Mouse (Mus musculus): ENCODE results near the gene March1. TPM values are rescaled to one million over a fixed set of nuclear protein-coding genes. Genes with fewer than 3 reads are reported as not detected.

The March1 gene
- total RNA-seq (2021): 10 to 100 TPM; 46.2 to 51.7 TPM

DNA sequence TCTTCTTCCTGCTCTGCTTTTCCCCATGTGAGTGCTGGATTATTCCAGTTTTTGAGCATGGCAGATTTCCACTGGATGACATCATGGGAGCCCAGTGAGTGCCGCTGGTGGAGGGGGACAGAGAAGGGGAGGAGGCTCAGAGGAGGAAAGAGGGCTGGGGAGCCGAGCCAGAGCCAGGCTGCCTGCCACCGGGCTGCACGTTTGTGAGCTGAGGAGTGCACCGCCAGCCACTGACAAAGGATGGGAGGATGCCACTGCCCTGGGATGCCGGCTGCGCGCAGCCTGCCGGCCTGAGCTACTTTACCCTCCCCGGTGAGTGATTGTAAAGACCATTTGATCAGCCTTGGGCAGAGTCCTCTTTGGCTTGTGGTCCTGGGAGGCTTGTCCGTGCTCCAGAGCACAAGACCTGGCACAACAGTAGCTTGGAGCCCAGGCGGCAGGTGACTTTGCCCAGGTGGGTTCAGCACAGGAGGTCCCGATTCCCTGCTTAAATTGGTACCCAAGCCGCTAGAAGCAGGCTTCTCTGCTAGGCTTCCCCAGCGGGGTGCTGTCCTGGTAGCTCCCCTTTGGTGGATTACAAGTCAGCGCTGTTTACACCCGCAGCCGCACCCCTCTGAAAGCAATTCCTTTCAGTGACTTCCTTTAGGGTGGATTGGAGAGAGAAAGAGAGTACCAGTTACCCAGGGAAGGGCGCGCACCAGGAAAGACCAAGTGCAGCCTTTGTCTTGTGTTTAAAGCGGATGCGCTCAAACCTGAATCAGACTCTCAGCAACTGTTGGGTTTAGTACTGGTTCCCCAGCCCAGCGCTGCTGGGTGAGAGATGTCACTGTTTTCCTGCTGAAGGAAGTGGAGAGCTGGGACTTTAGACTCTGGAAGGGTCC, at the start of gene March1:
Gene March1 (plus strand): TSS at position 30 of the 881 bp plus-strand sequence.
- peak; percentile 79 to 82 for DNase-seq

DNA sequence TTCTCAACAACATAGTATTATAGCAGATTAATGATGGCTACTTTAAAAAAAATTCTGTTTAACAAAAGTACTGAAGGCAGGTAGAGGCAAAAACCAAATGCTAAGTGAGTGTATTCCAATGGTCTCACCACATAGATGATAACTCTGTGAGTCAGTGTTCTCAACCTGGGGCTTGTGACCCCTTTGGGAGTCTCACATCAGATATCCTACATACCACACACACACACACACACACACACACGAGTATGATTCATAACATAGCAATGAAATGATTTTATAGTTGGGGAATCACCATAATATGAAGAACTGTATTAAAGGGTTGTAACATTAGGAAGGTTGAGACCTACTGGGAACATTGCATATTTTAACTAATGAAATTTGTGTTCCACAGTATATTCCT, 30.8 kb upstream of the March1 start:
- no peak for DNase-seq

DNA sequence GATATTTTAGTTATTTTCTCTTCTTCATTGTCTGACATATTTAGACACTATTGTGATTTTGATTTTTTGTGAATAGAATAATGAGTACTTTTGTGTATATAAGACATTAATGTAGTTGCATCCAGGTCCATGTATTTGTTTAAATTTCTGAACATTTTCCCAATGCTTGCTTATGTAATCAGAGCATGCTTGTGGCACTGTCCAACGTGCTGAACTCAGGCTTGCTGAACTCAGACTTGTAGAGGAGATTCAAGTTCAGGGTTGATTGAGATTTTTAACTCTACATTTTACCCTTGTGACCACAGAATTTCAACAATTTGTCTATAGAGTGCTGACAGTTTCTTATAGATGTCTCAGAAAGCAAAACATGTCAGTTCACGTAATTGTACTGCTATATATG, 14.5 kb upstream of the March1 start:
- DNase-seq: no peak

DNA sequence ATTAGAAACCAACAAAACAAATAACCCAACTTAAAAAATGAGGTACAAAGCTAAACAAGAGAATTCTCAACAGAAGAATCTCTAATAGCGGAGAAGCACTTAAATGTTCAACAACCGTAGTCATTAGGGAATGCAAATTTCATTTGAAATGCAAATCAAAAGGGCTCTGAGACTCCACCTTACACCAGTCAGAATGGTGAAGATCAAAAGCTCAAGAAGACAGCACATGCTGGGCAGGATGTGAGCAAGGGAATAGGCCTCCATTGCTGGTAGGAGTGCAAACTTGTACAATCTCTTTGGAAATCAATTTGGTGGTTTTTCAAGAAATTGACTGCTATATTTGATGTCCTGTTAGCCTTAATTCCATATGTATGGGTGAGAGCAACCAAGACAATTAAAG, 8.2 kb upstream of the March1 start:
- no peak for DNase-seq

DNA sequence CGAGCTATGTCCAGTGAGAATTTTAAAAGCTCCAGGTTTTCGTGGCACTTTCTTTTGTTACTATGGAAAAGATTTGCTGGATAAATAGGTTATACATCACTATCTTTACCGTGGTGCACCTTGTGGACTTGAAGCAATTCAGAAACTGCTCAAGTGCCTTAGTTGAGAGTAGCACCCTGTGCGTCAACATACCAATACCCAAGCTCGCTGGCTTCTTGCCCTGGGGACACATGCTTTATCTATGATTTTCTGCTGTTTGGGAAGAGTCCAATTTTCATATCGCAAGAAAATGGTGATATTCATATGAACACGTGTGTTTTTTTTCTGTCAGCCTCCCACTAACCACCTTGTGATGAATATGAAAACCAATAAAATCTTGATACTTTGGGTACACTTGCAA, 1.3 kb downstream of the March1 start:
- DNase-seq: peak in 1 of 2 experiments; percentile 12

DNA sequence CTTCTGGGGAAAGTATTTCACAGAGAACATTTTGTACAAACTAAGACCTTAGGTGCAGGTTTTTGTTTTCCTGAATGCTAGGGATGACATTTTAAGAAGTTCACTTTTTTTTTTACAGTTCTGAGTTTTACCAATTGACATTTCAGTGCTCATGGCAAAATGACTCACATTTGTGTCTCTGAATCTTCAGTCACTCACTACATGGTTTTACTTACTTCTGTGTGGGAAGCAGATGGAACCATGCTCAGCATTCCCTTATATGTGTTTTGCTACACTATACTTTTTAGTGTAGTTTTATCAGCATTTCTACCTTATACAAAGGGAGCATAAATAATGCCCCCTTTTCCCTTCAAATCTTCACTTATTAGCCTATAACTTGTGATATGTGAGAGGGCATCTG, 27.2 kb downstream of the March1 start:
- DNase-seq: no peak

DNA sequence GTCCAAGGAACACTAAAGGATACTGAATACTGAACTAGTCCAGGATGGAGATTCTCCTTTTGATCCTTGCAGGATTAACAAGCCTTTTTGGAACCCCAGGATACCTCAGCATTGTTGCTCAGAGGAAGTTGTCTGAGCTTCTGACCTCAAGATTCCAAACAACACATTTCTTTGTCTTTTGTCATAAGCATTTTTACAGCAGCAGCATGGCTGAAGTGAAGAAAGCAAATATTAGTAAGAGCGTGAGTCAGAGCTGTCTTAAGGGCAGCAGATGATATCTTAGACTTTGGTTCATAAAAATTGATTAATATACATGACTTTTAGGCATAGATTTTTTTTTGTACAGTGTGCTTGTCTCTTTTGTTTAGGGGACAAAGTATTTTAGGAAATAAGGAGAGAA, 27.8 kb downstream of the March1 start:
- DNase-seq: no peak

DNA sequence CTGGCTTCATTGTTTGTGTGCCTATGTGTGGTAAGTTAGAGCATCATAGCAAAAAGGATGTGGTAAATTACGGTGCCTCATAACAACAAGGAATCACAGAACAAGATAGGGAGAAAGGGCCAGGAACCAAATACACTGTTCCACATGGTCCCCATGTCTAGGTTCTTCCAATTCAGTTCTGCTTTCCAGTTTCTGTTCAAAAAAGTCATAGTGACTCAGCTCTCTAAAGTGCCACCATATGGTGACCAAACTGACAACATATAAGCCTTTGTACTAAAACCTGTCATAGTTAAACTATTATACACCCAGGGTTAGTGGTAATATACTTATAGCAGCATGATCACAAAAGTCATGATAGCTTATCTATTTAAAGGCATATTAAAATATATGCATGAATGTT, 28.2 kb downstream of the March1 start:
- DNase-seq: no peak

DNA sequence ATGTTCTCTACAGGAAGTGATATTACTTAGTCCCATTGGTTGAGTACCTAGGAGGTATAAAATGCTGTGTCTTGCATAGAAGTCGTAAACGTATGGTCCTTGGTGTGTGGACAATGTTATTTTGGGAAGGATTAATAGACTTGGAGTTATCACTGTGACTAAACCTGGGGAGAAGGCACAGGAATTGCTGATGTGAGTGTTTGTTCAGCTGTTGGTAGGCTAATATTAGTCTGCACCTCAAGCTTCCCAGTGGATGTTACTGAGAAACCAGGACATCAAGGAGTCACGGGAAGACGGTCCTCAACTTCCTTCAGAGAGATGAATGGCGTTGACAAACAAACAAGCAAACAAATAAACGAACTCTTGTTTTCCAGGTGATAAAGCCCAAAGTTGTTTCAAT, 38.2 kb downstream of the March1 start:
- no peak for DNase-seq

DNA sequence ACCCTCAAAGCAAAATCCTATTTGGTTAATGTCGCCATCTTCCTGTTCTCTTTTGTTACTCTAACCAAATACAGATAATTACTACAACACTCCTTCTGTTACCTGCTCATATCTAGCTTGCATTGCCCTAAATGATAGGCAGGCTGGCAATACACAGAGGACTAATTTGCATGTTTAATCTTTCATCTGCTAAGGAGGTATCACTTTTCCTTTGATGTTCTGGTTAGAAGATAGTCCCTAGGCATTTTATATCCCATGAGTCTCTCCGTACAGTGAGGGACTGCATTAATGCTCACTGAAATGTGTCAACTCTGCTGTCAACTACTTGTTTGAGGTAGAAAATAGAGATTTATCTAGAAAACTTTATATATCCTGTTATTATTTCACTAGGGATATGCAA, 44.2 kb downstream of the March1 start:
- DNase-seq: no peak

DNA sequence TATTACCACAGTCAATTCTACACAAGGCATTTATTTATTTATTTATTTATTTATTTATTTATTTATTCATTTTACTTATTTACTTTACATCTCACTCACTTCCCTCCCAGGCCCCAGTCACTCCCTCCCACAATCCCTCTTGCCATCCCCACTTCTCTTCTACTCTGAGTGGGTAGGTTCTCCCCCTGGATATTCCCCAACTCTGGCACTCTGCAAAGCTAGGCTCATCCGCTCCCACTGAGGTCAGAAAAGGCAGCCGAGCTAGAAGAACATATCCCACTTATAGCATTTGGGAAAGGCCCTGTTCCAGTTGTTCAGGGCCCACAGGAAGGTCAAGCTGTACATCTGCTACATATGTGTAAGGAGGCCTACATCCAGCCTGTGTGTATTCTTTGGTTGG, 48.1 kb downstream of the March1 start:
- no peak for DNase-seq

DNA sequence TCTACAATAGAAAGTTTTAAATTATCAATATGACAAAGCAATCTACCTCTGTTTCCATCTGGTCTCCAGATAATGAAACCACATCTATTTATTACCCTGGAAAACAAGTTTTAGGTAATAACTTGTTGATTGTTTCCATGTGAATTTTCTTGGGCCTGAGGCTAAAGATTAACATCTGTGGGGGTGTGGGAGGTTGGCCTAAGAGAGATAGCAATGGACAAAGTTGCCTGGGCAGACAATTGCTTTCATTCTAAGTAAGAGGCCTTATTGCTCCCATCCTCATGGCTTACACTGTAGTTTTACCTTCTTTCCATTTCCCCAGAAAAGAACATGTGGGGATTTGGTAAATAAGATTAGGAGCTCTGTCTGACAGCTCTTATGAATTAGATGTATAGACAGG, 125.4 kb downstream of the March1 start:
- DNase-seq: no peak

DNA sequence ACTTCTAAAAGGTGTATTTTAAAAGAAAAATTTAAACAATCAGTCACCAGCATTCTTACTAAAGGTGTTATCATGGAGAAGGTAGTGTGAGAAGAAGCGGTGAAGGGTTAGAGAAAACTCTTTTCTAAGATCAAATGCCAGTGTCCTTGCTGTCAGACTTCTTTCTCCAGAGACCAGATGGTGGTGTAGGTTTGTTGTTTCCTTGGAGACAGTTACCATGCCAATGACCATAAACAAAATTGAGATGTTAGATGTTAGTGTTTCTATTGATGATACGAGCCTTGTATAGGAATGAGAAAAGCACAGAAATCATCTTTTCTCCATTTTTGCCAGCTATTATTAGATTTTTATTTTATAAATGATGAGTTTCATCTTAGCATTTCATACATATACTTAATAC, 158.1 kb downstream of the March1 start:
- DNase-seq: no peak

DNA sequence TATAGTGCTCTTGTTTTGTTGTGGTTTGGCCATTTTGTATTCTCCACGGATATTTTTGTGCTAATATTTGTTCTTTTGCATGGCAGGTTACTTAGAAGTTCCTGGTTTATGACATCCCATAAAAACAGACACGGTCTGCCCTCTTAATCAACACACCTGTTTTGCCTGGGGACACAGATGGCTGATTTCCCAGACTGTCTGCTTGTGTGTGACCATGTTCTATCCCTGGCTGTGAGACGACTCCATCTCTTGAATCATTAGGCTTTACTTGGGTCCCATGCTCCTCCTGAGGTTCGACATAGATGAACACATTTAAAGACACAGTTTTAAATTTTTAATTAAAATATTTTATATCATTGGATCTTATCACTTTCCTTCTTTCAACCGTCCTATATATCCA, 163.5 kb downstream of the March1 start:
- DNase-seq: no peak

DNA sequence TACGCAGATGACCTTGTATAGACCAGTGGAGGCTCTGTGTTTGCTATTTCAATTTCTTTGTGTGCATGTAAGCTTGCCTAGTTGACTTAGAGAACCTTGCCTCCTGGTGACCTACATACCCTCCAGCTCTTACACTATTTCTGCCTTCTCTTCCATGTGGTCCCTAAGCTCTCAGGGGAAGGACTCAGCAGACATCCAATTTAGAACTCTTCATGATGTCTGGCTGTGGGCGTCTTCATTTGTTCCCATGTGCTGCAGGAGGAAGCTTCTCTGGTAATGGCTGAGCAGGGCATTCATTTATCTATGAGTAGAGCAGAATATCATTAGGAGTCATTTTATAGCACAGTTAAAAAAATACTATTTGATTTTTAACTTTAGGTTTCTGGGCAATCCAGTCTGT, 195.3 kb downstream of the March1 start:
- no peak for DNase-seq

DNA sequence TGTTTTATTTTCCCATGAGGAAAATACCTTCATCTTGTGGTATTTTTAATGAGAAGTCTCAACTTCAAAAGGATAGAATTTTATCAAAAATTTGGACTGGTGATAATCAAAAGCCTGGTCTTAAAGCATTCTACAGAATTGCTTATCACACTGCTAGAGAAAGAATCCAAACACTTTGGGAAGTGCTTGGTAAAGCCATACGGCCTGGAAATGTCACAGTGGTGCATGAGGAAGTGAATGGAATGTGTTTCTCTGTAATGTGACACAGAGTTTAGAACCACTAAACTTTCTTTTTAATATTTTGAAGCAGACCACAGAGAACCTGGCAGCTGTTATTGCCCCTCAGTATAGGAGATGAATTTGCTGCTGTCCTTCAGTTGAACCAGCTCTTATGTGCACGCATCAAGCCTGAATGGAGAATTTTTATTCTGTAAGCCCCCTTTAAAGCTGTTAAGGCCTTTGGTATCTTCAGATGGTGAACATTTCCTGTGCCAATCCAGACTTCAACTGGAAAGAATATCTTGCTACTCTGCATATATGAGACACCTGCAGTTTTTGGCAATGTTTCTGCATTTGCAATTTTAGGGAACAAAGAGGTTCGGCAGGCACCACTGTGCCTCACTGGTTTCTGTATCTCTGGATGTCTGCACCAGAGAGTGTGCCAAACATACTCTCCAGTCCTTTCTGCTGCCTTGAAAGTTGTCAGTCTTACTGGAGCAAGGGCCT, 304.8 kb downstream of the March1 start:
- peak; percentile 24 for DNase-seq

DNA sequence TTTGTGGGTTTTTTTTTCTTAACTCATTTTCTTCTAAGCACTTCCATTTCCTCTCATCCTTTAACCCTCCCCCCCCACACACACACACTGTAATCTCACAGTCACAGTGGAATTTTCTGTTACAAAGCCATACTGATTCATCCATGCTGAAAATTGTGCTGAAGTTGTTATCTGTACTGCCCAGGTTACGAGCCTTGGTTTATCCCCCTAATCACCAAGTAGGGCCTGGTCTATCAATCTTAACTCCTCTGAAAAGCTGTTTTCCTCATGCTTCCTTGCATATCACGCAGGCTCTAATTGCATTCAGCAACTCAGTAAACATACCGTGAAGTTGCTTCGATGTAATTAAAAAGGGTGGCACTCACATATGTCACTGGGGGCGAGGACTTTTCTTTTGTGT, 339.2 kb downstream of the March1 start:
- DNase-seq: no peak

DNA sequence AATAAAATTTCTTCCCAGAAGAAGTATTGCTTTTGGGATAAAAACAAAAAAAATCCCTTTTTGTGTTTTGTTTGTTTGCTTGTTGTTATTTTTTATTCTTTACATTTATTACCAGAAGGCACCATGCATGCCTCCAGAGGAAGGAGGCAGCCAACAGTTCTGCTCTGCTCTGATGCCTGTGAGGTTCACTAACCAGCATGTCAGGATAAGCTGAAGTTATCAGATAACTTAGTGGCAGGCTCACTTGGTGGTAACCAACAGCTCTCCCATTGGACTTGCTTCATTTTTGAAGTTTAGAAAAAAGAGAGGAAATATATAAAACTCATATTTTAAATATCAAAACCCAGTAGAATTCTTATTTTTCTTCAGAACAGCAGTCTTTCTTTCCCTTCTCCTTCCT, 339.8 kb downstream of the March1 start:
- DNase-seq: no peak

DNA sequence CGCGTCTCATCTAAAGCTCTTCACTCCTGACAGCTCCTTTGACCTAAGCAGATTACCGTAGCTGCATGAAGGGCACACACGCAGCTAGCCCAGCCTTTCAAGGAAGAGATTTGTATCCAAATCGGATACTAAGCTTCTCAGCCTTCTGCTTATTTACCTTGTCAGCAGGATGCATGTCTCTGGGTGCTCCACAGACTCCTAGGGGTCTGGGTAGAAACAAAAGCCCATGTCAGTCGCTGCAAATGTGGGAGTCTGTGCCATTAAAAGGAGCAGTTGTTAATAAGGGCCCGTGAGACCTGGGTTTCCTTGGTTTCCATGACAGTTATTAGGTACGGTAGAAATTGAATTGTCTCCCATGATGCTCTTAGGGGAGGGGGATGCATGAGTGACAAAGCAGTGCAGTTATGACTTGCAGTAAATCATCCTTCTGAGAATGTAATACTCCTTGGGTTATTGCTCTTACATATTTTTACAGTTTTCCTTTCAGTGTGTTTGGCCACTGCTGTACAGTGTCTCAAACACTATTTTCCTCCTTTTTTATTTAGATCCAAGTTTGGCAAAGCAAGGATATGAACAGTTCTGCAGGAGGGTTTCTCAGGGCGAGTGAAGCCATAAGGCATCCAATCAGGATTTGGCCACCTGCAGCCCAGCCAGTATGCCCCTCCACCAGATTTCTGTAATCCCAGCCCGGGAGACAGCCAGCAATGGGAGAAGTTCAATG, 349.0 kb downstream of the March1 start:
- DNase-seq: no peak

DNA sequence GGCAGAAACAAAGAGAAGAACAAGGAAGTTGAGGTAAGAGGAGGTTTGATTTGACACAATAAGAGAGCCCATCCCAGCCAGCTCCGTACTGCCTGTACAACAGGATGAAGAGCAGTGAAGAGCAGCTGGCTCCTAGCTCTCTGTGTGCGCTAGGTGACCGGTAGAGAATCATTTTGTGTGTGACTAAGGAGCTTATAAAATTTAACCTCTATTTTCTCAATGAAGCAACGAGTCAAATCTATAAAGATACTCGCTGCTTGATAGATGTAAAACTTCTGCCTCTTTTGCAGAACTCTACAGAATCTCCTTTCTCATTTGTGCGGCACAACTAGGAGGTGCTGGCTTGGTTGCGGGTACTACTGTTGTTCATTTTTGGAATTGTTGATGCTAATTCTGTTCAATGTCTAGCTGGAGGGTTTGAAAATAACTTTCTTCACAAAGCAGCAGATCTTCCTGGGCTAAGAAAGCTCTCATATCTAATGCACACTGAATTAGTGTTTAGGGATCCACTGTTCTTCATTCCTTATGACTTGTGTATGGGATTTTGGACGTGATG, 349.6 kb downstream of the March1 start:
- DNase-seq: no peak

DNA sequence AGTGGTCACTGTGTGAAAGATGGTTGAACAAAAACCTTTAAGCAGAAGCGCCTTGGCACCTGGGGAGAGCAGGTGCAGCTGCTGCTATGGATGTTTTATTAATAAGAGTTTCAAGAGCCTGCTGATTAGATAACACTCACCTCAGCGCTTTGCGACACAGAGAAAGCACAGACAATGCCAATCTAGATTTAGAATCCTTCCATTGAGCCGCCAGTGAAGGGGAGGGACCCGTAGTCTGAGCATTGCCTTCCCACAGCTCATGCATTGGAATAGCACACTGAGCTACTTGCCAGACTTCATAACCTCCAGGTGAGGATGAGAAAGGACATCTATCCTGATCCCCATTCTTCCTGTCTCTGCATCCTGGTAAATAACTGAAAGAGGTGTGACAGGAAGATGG, 359.2 kb downstream of the March1 start:
- no peak for DNase-seq

DNA sequence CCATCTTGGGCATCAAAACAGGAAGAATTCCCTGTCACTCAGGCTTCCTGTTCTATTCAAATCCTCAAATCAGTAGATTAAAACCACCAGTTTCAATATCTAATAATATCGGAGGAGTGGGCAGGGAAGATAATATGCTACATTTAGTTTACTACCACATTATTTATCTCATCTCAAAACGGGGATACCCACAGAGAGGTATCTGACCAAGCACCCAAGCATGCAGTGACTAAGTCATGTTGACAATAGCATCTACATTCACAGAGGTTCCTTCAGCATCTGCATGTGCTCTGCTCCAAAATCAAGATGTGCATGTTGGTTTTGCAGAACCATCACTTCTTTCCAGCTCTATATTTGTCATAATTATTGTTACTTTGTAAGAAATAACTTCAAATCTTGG, 364.3 kb downstream of the March1 start:
- no peak for DNase-seq

DNA sequence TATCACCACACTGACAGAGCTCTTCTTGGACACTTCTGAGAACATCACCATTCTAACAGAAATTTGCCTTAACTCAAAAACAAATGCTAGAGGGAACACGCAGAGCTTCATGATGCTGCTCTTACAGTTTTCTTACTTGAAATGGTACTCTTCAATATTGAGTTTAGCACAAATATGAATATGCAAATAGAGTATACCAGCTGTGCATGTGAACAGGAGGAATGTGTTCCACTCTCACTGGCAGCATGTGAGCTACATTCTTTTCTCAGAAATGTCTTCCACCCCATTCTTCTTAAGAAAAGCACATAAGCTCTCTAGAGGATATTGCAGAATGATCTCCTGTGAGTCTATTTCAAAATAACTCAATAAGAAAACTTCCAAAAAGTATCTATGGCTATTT, 370.0 kb downstream of the March1 start:
- DNase-seq: no peak

All from layer of hippocampus, postnatal 36 days (tissue).